ENCODE assay signal across 14 mouse cellular contexts in the genomic region with DNA sequence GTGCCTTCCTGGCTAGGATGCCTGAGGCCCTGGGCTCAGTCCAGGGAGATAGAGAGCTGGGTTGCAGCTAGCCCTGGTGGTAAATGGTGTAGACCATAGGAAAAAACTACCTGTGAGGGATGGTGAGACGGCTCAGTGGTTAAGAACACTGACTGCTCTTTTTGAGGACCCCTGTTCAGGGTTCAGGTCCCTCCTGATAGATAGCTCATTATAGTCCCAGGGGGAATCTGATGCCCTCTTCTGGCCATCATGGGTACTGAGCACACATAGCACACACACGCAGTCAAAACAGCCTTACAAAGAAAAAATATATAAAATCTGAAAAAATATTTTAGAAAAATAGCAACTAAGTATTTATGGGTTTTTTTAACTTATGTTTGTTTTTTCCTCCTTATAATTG. TPM values are rescaled to one million over a fixed set of nuclear protein-coding genes. Genes with fewer than 3 reads are reported as not detected.
A peak's percentile ranks its signal among the peaks of the same experiment; 100 is the strongest.
DNase-seq lines count a peak whose midpoint lies in the region; ATAC-seq and TF ChIP-seq lines count a peak whose summit lies in the region.
"Had no signal": no experiment of that assay in that cellular context is flagged by ENCODE, and none has a peak within 500 bp of the region (broad histone marks: within the 10 kb centered on the region; RNA-seq: fewer than 3 reads in every experiment).

No protein-coding gene starts in this region.

- no peak for TF ChIP-seq EP300 in stomach, postnatal 0 days (optimal IDR thresholded peaks at IDR 0.05)

- H3K9me3 ChIP-seq in kidney, postnatal 0 days (replicated peaks; ENCODE audit: low read length): no peaks in the 10 kb centered on the region
- H3K9me3 ChIP-seq in stomach, postnatal 0 days (ENCODE audit: control insufficient read depth, low read length): no peaks in the 10 kb centered on the region
- H3K9me3 ChIP-seq: embryonic facial prominence, embryonic 10.5 days; forebrain, embryonic 13.5 days had no signal

- 86% methylated on average over 2 of the region's 2 CpGs for WGBS in kidney, postnatal 0 days
- WGBS in stomach, postnatal 0 days: 98% methylated on average over 2 of the region's 2 CpGs

- DNase-seq in kidney, postnatal 0 days (ENCODE audit: low spot score): no peak
- no peak for DNase-seq in kidney, postnatal 4 days
- peak; percentile 22 for DNase-seq in thymus, postnatal 25 days
- DNase-seq in thymus, postnatal 0 days (ENCODE audit: low spot score): no peak
- peak; percentile 67 for DNase-seq in R1 (ENCODE audit: low read depth, low spot score)
- DNase-seq in stomach, postnatal 0 days (ENCODE audit: low spot score): no peak
- no peak for DNase-seq in Muller cell, postnatal 12 days (ENCODE audit: inconsistent ontology term)
- DNase-seq: gastrocnemius, postnatal 36 days; heart, postnatal 36 days had no signal

- H3K4me2 ChIP-seq in kidney, postnatal 0 days (ENCODE audit: low read length): no peak overlapping the region
- H3K4me2 ChIP-seq in stomach, postnatal 0 days (replicated peaks; ENCODE audit: low read depth): no peak overlapping the region
- H3K4me2 ChIP-seq: forebrain, embryonic 13.5 days had no signal

- no peak overlapping the region for H3K9ac ChIP-seq in kidney, postnatal 0 days (ENCODE audit: low read depth, low read length)
- H3K9ac ChIP-seq in stomach, postnatal 0 days (ENCODE audit: low read length): no peak overlapping the region
- H3K9ac ChIP-seq: forebrain, embryonic 13.5 days had no signal

- TF ChIP-seq CTCF in kidney, postnatal 0 days (IDR thresholded peaks at IDR 0.05; ENCODE audit: low read depth): peak; percentile 54
- peak; percentile 63 for TF ChIP-seq CTCF in stomach, postnatal 0 days (IDR thresholded peaks at IDR 0.05; ENCODE audit: low read depth)

- no peaks in the 10 kb centered on the region for H3K27me3 ChIP-seq in kidney, postnatal 0 days (ENCODE audit: insufficient read depth, low read length)
- no peaks in the 10 kb centered on the region for H3K27me3 ChIP-seq in stomach, postnatal 0 days (ENCODE audit: control insufficient read depth, insufficient read depth, low read length)
- H3K27me3 ChIP-seq: forebrain, embryonic 13.5 days had no signal

- H3K27ac ChIP-seq in kidney, postnatal 0 days: no peak overlapping the region
- no peak overlapping the region for H3K27ac ChIP-seq in stomach, postnatal 0 days (replicated peaks)
- H3K27ac ChIP-seq: embryonic facial prominence, embryonic 10.5 days; forebrain, embryonic 13.5 days; macrophage had no signal

- no peaks in the 10 kb centered on the region for H3K4me1 ChIP-seq in kidney, postnatal 0 days (replicated peaks; ENCODE audit: insufficient read depth, low read length)
- no peaks in the 10 kb centered on the region; the same call in 1 of the 2 replicates for H3K4me1 ChIP-seq in stomach, postnatal 0 days (replicated peaks; ENCODE audit: control insufficient read depth, insufficient read depth)

- no peaks in the 10 kb centered on the region for H3K36me3 ChIP-seq in kidney, postnatal 0 days (ENCODE audit: insufficient read depth, low read length)
- H3K36me3 ChIP-seq in stomach, postnatal 0 days (ENCODE audit: control insufficient read depth, insufficient read depth, low read length): no peaks in the 10 kb centered on the region

- H3K4me3 ChIP-seq in kidney, postnatal 0 days (replicated peaks; ENCODE audit: low read depth, low read length): no peak overlapping the region
- H3K4me3 ChIP-seq in stomach, postnatal 0 days (ENCODE audit: low read depth, low read length): no peak overlapping the region
- H3K4me3 ChIP-seq: embryonic facial prominence, embryonic 10.5 days; forebrain, embryonic 13.5 days; myocyte had no signal

- ATAC-seq in kidney, postnatal 0 days (replicated peaks; ENCODE audit: low FRiP score, low read depth): no peak
- no peak for ATAC-seq in stomach, postnatal 0 days (ENCODE audit: low FRiP score, low TSS enrichment)
- ATAC-seq: forebrain, embryonic 13.5 days had no signal

RNA-seq across cellular contexts. Expression of a gene that starts 6.3 kb away (rescaled TPM):
- polyA plus RNA-seq in kidney, postnatal 0 days (2015; fragmentation: Nextera tagmentation; extraction: Ambion mirVana): 10.9 and 12.1 TPM in 2 replicates
- polyA plus RNA-seq in thymus, postnatal 0 days (2015; fragmentation: Nextera tagmentation; extraction: Ambion mirVana): 14.4 and 14.5 TPM in 2 replicates
- 5.9 and 6.2 TPM in 2 replicates for polyA plus RNA-seq in stomach, postnatal 0 days (2015; fragmentation: Nextera tagmentation; extraction: Ambion mirVana)

RNA-seq across cellular contexts. Expression of a gene that starts 9.6 kb away (rescaled TPM):
- not detected in 2 replicates for polyA plus RNA-seq in kidney, postnatal 0 days (2015; fragmentation: Nextera tagmentation; extraction: Ambion mirVana)
- 0.81 and 0.82 TPM in 2 replicates for polyA plus RNA-seq in thymus, postnatal 0 days (2015; fragmentation: Nextera tagmentation; extraction: Ambion mirVana)
- not detected in 2 replicates for polyA plus RNA-seq in stomach, postnatal 0 days (2015; fragmentation: Nextera tagmentation; extraction: Ambion mirVana)
- polyA plus RNA-seq: embryonic facial prominence, embryonic 10.5 days; forebrain, embryonic 13.5 days; macrophage; stomach, embryonic 16.5 days had no signal

RNA-seq across cellular contexts. Expression of a gene that starts 21.1 kb away (rescaled TPM):
- polyA plus RNA-seq in kidney, postnatal 0 days (2015; fragmentation: Nextera tagmentation; extraction: Ambion mirVana): 149 and 169 TPM in 2 replicates
- polyA plus RNA-seq in thymus, postnatal 0 days (2015; fragmentation: Nextera tagmentation; extraction: Ambion mirVana): 19.5 TPM in 2 replicates
- polyA plus RNA-seq in stomach, postnatal 0 days (2015; fragmentation: Nextera tagmentation; extraction: Ambion mirVana): 67.2 and 67.8 TPM in 2 replicates

RNA-seq across cellular contexts. Expression of a gene that starts 22.9 kb away (rescaled TPM):
- polyA plus RNA-seq in kidney, postnatal 0 days (2015; fragmentation: Nextera tagmentation; extraction: Ambion mirVana): 17.6 and 18.3 TPM in 2 replicates
- 37.2 and 48.9 TPM in 2 replicates for polyA plus RNA-seq in thymus, postnatal 0 days (2015; fragmentation: Nextera tagmentation; extraction: Ambion mirVana)
- 28.3 and 29.5 TPM in 2 replicates for polyA plus RNA-seq in stomach, postnatal 0 days (2015; fragmentation: Nextera tagmentation; extraction: Ambion mirVana)

Comparison
In these comparisons a context has a peak if more than half of its experiments do, and no peak if none do; other contexts are left out.
1. DNase-seq: peak in thymus, postnatal 25 days (single experiment) and R1 (single experiment); none in kidney, postnatal 0 days (single experiment), kidney, postnatal 4 days (0 of 2), thymus, postnatal 0 days (single experiment), stomach, postnatal 0 days (single experiment) and Muller cell, postnatal 12 days (single experiment).